Mouse (Mus musculus): ENCODE measurements around the gene Gm14632.
"Not testable (repeated sequence)": the region's sequence is repeated elsewhere in the genome, so short reads cannot be mapped to it uniquely, and the experiment has no call there.

Gm14632 gene

GRCm38 (mm10) chrX:30329472-30329871 is at the start of gene Gm14632:
TSS of gene Gm14632 (plus strand) at chrX:30329772.
- DNase-seq (ENCODE audit: low spot score in 2 of 2) = not testable (repeated sequence)

All from frontal cortex, postnatal 25 days (tissue).